Mouse (Mus musculus) cortical plate, adult 2 months (tissue): ENCODE measurements around the gene B130006D01Rik. TPM values are rescaled to one million over a fixed set of nuclear protein-coding genes. Genes with fewer than 3 reads are reported as not detected.

ENCODE experiments used
- H3K27ac ChIP-seq: fragments of 200-500 bp; 2 replicates; pipeline ENCODE4 v1.5.1; 2012; ENCODE audit warnings: low read length, control low read depth, inconsistent platforms; ENCODE audit not compliant: insufficient read depth
- H3K4me1 ChIP-seq: fragments of 200-500 bp; 2 replicates; pipeline ENCODE4 v1.6.1; 2011; ENCODE audit warnings: low read length; ENCODE audit not compliant: control insufficient read depth, insufficient read depth
- H3K4me3 ChIP-seq: fragments of 200-500 bp; 2 replicates; pipeline ENCODE4 v1.5.1; 2011; ENCODE audit warnings: mild to moderate bottlenecking, low read length, control low read depth; ENCODE audit not compliant: insufficient read depth
- CTCF ChIP-seq: fragments of 200-500 bp; IDR thresholded peaks from 2 replicates; pipeline ENCODE4 v1.5.1; 2011; ENCODE audit warnings: mild to moderate bottlenecking, control low read depth, low read length; ENCODE audit not compliant: insufficient read depth; ENCODE audit errors: extremely low read depth
- POLR2A ChIP-seq: fragments of 200-500 bp; IDR thresholded peaks from 2 replicates; pipeline ENCODE4 v1.6.1; 2011; ENCODE audit warnings: mild to moderate bottlenecking, low read length, control low read depth; ENCODE audit not compliant: insufficient read depth; ENCODE audit errors: extremely low read depth
- polyA plus RNA-seq: library from polyadenylated mRNA; depleted of rRNA; stranded (reverse); fragments of >200 nt; gene quantifications from 2 replicates; pipeline ENCODE4 v1.2.3, GENCODE M21; 2012; rRNA removed

The B130006D01Rik gene
- 0.40 and 0.51 TPM in 2 replicates for polyA plus RNA-seq

DNA sequence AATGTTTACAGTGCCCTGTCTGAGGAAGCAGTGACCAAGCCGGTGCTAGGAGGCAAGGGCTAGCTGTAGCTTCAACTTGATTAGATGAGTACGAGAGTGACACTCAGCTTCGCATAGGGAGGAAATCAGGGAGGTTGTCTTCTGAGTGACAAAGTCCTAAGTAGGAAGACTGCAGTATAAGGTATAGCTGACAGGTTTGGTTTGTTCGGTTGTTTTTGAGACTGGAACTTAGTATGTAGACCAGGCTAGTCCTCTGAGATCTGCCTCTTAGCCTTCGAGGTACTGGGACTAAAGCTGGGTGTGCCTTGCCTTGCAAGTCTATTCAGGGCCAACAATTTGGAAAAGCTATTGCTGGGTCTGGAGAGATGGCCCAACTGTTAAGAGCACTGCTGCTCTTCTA lies at the start of gene B130006D01Rik:
Gene B130006D01Rik, plus strand, starts transcription at position 301 of the 400 bp plus-strand sequence.
- no peak for TF ChIP-seq CTCF
- TF ChIP-seq POLR2A: no peak
- H3K4me3 ChIP-seq: no peak within 1 kb of the TSS
- H3K4me1 ChIP-seq: peaks cover 1% of the 10 kb centered on the region
- H3K27ac ChIP-seq: no peak within 1 kb of the TSS

DNA sequence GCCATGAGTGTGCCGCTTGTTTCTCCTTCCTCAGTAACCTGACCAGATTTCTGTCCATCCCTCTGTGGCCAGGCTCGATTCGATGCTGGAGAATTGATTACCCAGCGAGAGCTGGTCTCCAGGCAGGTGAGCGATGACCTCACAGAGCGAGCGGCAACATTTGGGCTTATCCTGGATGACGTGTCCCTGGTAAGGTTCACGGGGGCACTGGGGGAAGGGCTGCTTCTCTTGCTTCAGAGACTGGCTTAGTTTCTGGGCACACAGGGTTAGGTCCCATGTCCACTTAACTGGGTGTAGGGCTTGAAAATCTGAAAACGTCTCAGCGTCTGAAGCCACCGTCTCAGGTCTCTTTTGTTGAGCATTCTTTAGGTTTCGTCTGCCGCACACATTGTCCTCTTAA lies 47.9 kb upstream of the B130006D01Rik start:
- Histone ChIP-seq H3K4me3 (no peak overlapping the region), H3K4me1 (no peaks in the 10 kb centered on the region), H3K27ac (no peak overlapping the region)
- TF ChIP-seq POLR2A (no peak), CTCF (no peak)

DNA sequence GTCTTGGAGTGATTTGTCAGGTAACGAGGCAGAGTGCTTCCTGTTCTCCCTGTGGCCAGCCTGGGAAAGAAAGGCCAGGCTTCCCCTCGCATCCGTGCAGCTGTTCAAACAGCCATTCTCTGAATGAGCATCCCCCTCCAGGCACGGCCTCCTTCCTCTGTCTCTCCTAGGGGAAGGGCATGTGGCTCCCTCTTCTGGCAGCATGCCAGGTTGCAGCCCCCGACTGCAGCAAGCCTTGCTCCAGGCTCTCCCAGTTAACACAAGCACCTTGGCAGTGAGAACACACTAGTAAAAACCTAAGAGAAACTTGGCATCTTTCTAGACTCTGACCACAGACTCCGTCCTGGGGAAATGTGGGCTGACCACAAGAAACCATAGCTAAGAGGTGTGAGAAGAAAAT lies 47.1 kb upstream of the B130006D01Rik start:
- Histone ChIP-seq H3K27ac (no peak overlapping the region), H3K4me3 (no peak overlapping the region), H3K4me1 (no peaks in the 10 kb centered on the region)
- no peak for TF ChIP-seq POLR2A
- TF ChIP-seq CTCF: 0 out of 2 replicates have a peak, but pooled peaks have one; percentile 9

DNA sequence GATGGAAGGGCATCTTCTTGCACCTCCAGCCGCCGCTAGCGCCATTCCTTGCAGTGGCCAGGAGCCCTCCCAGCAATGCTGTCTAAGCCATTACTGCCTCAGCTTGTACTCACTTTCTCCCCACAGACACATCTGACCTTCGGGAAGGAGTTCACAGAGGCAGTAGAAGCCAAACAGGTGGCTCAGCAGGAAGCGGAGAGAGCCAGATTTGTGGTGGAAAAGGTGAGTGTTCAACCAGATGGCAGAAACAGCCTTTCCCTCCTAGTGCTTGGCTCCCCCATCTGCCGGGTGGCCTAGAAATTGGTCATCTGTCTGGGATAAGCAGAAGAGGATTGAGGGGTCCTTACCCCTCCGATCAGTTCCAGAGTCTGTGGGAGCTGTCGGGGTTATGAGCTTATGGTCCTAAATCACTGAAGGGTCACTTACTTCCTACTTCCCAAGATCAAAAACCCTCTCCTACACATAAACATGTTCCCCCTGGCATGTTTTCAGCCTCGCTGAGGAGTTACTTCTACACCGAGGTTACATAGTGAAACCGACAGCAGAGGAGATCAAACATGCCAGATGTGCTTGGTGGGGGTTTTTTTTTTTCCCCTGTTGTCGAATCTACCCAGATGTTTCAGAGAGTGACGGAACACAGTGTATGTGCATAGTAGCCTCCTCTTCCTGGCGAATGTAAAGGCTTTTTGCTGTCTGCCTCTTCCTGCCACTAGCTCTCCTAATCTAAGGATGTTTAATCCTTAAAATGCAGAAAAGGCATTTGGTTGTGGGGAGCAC lies 45.3 kb upstream of the B130006D01Rik start:
- Histone ChIP-seq H3K4me1 (no peaks in the 10 kb centered on the region), H3K4me3 (no peak overlapping the region), H3K27ac (no peak overlapping the region)
- no peak for TF ChIP-seq CTCF

DNA sequence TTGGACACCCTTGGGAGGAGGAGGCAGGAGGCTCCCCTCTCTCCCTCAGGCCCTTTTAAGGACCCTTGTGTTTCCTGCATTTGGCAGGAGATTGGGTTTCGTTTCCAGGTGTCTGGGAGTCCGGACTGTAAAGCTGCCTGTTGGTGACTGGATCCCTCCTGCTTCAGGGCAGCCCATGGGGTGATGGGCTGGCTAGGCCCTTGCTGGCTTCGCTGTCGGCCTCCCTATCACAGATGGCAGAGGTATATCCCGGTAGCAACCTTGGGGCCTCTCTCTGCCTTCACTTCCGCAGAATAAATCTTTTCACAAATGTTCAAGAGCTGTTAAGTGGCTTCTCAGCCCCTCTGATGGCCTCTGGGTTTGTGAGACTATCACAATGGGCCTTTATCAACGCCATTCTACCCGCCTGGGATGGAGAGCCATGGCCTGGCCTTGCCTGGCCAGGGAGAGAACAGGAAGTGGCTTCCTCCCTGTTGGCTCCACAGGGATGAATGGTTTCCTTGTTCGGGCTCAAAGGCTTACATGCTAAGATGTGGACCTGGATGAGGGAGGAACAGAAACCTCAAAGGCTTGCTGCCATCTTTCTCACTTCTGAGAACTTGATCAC lies 41.3 kb upstream of the B130006D01Rik start:
- no peak overlapping the region for H3K27ac ChIP-seq
- H3K4me3 ChIP-seq: no peak overlapping the region
- no peaks in the 10 kb centered on the region for H3K4me1 ChIP-seq
- TF ChIP-seq CTCF (no peak), POLR2A (no peak)

DNA sequence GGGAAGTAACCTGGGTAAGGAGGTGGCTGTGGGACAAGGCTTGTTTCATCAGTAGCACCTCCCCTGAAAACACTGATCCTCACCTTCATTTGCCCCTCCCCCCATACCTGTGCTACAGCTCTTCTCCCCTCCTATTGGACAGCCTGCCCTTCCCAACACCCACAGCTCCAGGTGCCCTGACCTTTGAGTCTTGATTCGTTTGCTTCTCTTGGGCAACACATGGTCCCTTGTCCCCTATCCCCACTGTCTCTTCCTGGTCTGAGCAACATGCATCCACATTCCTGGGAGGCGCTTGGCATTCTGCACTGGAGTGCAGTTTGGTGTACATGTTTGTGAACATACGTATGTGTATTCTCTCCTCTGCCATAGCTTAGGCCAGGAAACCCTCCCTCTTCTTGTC lies 40.4 kb upstream of the B130006D01Rik start:
- Histone ChIP-seq H3K4me3 (no peak overlapping the region), H3K4me1 (no peaks in the 10 kb centered on the region), H3K27ac (no peak overlapping the region)
- TF ChIP-seq CTCF (no peak), POLR2A (no peak)

DNA sequence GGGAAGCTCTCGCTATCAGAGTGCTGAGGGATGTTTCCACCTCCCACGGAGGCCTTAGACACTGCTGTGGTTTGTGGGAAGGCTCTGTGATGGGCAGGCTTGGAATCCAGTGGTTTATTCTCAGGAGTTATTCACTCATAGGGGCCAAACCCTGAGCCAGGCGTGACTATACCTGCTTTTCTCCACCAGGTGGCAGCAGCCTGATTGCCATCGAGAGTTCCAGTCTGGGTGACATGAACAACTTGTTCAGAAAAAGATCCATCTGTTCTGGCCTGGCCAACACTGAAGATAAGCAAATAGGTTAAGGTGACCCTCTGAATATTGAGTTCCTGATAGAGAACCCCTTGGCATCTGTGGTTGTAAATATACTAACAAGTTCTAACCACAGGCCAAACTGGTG lies 37.4 kb upstream of the B130006D01Rik start:
- TF ChIP-seq POLR2A: no peak
- TF ChIP-seq CTCF: peak; percentile 94
- Histone ChIP-seq H3K4me1 (no peaks in the 10 kb centered on the region), H3K27ac (no peak overlapping the region), H3K4me3 (no peak overlapping the region)

DNA sequence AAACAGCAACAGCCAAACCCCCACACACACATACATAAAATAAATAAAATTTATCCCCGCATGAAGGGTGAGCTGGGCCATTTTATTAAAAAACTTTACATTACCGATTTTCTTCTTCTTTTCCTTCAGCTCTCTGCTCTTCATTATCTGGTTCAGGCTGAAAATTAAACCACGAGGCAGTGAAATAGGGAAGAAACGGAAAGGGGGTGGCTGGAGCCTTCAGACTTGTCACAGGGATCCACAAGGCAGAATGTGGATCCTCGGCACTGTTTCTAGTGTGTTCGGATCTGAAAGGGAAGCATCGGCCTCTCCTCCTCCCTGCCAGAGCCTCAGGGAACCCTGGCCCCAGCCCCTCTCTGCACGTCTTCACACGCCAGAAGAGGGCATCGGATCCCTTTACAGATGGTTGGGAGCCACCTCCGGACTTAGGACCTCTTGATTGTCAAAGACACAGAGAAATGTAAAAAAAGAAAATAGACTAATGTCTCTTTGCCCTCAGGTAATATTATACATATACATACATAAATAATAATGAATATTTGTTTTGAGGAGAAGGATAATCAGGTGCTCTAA lies 36.2 kb upstream of the B130006D01Rik start:
- TF ChIP-seq CTCF (no peak), POLR2A (no peak)
- Histone ChIP-seq H3K4me3 (no peak overlapping the region), H3K4me1 (no peaks in the 10 kb centered on the region), H3K27ac (no peak overlapping the region)

DNA sequence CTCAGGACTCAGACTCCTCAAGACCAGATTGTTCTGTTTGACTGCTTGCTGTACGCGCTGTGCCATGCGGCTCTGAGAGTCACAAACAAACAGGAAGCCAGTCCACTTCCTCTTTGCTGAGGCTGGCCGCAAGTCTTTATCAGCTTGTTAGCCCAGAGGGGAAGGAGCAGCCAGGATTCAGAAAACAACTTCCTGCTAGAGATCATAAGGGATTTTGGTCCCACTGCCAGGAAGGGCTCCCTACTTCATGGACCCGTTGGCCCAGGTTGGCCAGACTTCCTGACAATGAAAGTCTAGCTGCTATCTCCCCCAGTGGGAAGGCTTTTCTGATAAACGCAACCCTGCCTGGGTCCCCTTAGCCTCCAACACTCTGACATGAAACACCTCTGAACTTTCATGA lies 34.9 kb upstream of the B130006D01Rik start:
- no peak overlapping the region for H3K27ac ChIP-seq
- no peak overlapping the region for H3K4me3 ChIP-seq
- TF ChIP-seq POLR2A (no peak), CTCF (no peak)
- no peaks in the 10 kb centered on the region for H3K4me1 ChIP-seq

DNA sequence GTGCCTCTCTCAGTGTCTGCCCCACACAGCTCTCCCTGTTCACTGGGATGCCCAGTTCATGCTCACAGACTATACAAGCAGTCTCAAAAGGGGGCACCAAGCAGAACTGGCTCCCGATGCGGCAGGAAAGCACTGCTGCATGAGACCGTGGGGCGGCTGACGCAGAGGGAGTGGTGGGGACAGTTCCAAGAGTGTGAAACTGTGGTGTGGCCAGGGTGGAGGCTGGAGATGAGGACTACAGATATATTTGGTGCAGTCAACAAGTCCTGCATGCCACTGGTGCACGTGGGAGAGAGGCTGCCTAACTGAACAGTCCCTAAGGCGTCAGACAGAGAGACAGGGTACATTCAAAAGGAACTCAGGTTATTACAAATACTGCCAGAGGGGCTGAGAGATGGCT lies 34.4 kb upstream of the B130006D01Rik start:
- Histone ChIP-seq H3K27ac (no peak overlapping the region), H3K4me3 (no peak overlapping the region), H3K4me1 (no peaks in the 10 kb centered on the region)
- TF ChIP-seq CTCF: no peak
- TF ChIP-seq POLR2A: no peak
